Mouse (Mus musculus) intestine, embryonic 14.5 days (tissue): ENCODE results near the gene E130218I03Rik. TPM values are rescaled to one million over a fixed set of nuclear protein-coding genes. Genes with fewer than 3 reads are reported as not detected.
A peak's percentile ranks its signal among the peaks of the same experiment; 100 is the strongest.

Experiments used
- ATAC-seq: fragments of 200-750 bp; cut with Nextera tagmentation; replicated peaks from 2 replicates; pipeline ENCODE4 v1.8.0; 2017; ENCODE audit warnings: low read depth, moderate number of reproducible peaks, moderate TSS enrichment, moderate library complexity; ENCODE audit not compliant: low FRiP score, low TSS enrichment
- DNase-seq: peaks from one replicate; pipeline ENCODE4 v3.0.0-alpha.2; 2018; ENCODE audit warnings: low spot score
- H3K27ac ChIP-seq: fragments of 300-500 bp; sonication (generic); 2 replicates; pipeline ENCODE4 v1.5.1; 2014; ENCODE audit warnings: low read depth, mild to moderate bottlenecking, control low read depth
- H3K27me3 ChIP-seq: fragments of 300-500 bp; sonication (generic); replicated peaks from 2 replicates; pipeline ENCODE4 v1.6.1; 2014; ENCODE audit warnings: low read length, control low read depth; ENCODE audit not compliant: control insufficient read depth, insufficient read depth
- H3K36me3 ChIP-seq: fragments of 300-500 bp; sonication (generic); 2 replicates; pipeline ENCODE4 v1.6.1; 2014; ENCODE audit warnings: low read length, control low read depth; ENCODE audit not compliant: control insufficient read depth, insufficient read depth
- H3K4me1 ChIP-seq: fragments of 300-500 bp; sonication (generic); replicated peaks from 2 replicates; pipeline ENCODE4 v1.6.1; 2014; ENCODE audit warnings: low read length, control low read depth, mixed read lengths; ENCODE audit not compliant: control insufficient read depth, insufficient read depth
- H3K4me2 ChIP-seq: fragments of 300-500 bp; sonication (generic); 2 replicates; pipeline ENCODE4 v1.6.1; 2014; ENCODE audit warnings: low read length
- H3K4me3 ChIP-seq: fragments of 300-500 bp; sonication (generic); 2 replicates; pipeline ENCODE4 v1.5.1; 2014; ENCODE audit warnings: low read depth, low read length, control low read depth, mixed read lengths
- H3K9ac ChIP-seq: fragments of 300-500 bp; sonication (generic); 2 replicates; pipeline ENCODE4 v1.6.1; 2014; ENCODE audit warnings: mild to moderate bottlenecking, low read length
- H3K9me3 ChIP-seq: fragments of 300-500 bp; sonication (generic); 2 replicates; pipeline ENCODE4 v1.6.1; 2016; ENCODE audit warnings: low read length, control low read depth; ENCODE audit not compliant: control insufficient read depth
- WGBS: fragments of 180-500 bp; shearing (Covaris S2); extraction: QIAGEN DNeasy Blood & Tissue Kit; methylation state at CpG from one replicate; pipeline ENCODE4 v1.1.7; 2014; 5-methylcytosine and 5-hydroxymethylcytosine counted together
- polyA plus RNA-seq: library from polyadenylated mRNA; unstranded; fragments of >200 nt; fragmentation: Nextera tagmentation; extraction: Ambion mirVana; gene quantifications from 2 replicates; pipeline ENCODE4 v1.2.1, GENCODE M21; 2014

E130218I03Rik gene
- polyA plus RNA-seq, 1 experiment from 2014 or later: 0.41 TPM

DNA sequence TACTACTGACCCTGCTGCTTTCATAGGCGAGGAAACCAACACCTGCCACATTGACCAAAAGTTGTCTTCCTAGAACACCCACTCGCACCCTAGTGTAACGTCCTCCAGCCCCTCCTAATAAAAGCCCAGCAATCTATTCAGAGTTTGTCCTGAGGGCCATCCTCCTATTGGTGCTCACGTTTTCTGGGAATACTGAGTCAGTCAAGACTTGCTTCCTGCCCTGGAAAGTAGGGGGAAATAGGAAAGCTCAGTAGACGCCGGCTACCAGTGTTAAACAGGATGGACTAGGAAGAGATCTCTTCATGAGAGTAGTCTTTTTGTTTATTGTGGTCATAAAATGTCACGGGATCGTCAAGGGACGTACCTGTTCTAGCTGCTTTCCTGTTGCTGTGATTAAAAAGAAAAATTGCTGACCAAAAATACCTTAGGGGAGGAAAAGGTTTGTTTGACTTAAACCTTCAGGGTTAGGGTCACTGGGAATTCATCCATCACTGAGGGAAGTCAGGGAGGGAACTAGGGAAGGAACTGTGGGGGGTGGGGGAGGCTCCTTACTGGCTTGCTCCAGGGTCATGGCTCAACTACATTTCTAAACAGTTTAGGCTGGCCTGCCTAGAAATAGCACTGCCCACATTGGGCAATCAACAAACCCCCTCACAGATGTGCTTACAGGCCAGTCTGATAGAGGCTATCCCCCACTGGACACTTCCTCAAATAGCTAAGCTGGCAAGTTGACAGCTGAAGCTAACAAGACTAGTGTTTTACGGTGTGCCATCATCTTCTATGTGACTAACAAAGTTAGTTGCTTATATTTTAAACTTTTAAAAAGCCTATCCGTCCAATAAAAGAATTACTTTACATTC lies 45.2 kb downstream of the E130218I03Rik start:
- Histone ChIP-seq H3K27me3 (0 out of 2 replicates have a peak, but pooled peaks cover 9% of the 10 kb centered on the region), H3K9ac (peak overlapping the region; percentile 97), H3K9me3 (no peaks in the 10 kb centered on the region), H3K4me2 (peak overlapping the region; percentile 89), H3K4me1 (peaks cover 23% of the 10 kb centered on the region), H3K4me3 (peak overlapping the region; percentile 97), H3K36me3 (peaks cover 11% of the 10 kb centered on the region), H3K27ac (peak overlapping the region; percentile 99)
- DNase-seq (no peak), ATAC-seq (no peak)
- 12% methylated on average over 11 of the region's 11 CpGs for WGBS

DNA sequence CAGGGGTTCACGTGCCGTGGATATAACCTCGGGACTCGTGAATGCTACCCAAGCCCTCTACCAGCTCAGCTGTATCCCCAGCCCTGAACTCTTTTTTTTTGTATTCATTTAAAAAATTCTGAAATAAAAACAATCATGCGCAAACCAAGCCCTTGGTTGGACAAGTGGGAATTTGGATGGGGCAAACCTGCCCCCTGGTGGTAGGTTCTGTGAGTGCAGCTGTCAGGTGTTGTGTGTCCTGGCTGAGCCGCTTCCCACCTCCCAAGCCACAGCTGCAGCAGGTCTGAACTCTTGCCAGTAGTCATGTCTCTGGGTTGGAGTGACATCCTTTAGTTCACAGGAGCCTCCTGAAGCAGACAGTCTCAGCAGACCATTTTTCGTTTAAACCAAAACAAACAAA lies 48.6 kb downstream of the E130218I03Rik start:
- Histone ChIP-seq H3K27ac (no peak overlapping the region), H3K36me3 (no peaks in the 10 kb centered on the region), H3K4me2 (no peak overlapping the region), H3K4me3 (no peak overlapping the region), H3K9me3 (0 out of 2 replicates have a peak, but pooled peaks cover 3% of the 10 kb centered on the region), H3K4me1 (peaks cover 13% of the 10 kb centered on the region), H3K27me3 (0 out of 2 replicates have a peak, but pooled peaks cover 9% of the 10 kb centered on the region), H3K9ac (no peak overlapping the region)
- 18% methylated on average over 7 of the region's 7 CpGs for WGBS
- DNase-seq: peak; percentile 96
- ATAC-seq: no peak

DNA sequence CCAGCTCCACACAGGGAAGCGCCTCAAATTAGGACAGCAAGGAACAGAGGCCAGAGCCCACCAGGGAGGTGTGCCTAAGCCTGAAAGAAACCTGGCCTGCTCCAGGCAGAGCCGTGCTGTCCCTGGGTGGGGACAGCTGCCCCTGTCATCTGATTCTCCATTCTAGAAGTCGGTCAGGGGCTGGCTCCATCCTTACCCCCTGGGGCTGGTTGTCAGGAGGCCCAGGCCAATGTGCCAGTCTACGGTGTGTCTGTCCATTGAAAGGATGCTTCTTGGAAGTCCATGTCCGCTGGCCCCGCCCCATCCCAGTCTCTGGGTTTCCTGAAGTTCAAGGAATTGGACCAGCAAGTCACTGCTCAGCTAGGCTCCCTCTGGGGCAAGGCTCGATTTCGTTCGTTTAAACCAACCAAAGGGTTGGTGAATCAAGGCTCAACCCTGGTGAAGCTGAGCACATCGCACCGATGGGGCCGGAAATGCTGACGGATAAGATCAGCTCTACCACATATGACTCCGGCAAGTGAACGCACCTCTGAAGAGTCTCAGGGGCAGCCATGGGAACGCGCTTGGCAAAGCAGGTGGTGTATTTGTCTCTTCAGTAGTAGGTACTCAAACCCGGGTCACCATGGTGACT lies 49.7 kb downstream of the E130218I03Rik start:
- H3K36me3 ChIP-seq: no peaks in the 10 kb centered on the region
- 0 out of 2 replicates have a peak, but pooled peaks cover 3% of the 10 kb centered on the region for H3K9me3 ChIP-seq
- peaks cover 11% of the 10 kb centered on the region for H3K4me1 ChIP-seq
- no peak overlapping the region for H3K4me2 ChIP-seq
- ATAC-seq: no peak
- 0 out of 2 replicates have a peak, but pooled peaks cover 9% of the 10 kb centered on the region for H3K27me3 ChIP-seq
- no peak overlapping the region for H3K27ac ChIP-seq
- no peak for DNase-seq
- 76% methylated on average over 18 of the region's 18 CpGs for WGBS
- H3K9ac ChIP-seq: no peak overlapping the region
- H3K4me3 ChIP-seq: no peak overlapping the region

DNA sequence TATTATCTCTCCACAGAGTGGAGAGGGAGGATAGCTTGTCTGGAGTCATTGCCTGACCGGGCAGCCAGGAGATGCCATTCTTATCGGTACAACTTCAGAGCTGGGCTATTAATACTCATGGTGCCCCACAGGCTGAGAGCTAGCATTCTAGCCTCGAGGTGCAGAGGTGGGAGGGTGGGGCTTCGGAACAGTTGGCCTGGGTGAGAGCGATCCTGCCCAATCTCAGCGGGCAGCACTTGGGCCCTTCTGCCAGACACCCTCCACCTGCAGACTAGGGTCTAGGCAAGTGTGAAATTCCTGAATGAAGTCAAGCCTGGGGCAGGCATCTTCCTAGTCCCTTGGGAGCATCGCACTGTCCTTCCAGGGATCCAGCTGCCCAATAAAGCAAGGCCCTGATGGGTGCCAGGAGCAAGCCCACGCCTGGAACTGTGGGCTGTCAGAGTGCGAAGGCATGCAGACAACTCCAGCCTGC lies 50.3 kb downstream of the E130218I03Rik start:
- 0 out of 2 replicates have a peak, but pooled peaks cover 3% of the 10 kb centered on the region for H3K9me3 ChIP-seq
- no peaks in the 10 kb centered on the region for H3K36me3 ChIP-seq
- H3K9ac ChIP-seq: no peak overlapping the region
- H3K4me1 ChIP-seq: peaks cover 5% of the 10 kb centered on the region
- 0 out of 2 replicates have a peak, but pooled peaks cover 9% of the 10 kb centered on the region for H3K27me3 ChIP-seq
- DNase-seq (no peak), ATAC-seq (no peak)
- WGBS: 62% methylated on average over 9 of the region's 9 CpGs
- no peak overlapping the region for H3K27ac ChIP-seq
- no peak overlapping the region for H3K4me2 ChIP-seq
- H3K4me3 ChIP-seq: no peak overlapping the region

Other genes with a start within 250 kb of the E130218I03Rik start
- gene Dhdds, start 242.7 kb upstream of the E130218I03Rik start, polyA plus RNA-seq: 43.5 and 46.6 TPM in 2 replicates
- 0.05 and 0.08 TPM in 2 replicates for gene Lin28a, start 224.8 kb upstream of the E130218I03Rik start, polyA plus RNA-seq
- gene Zfp683, start 189.8 kb upstream of the E130218I03Rik start, polyA plus RNA-seq: not detected in 2 replicates
- 8.9 and 11.4 TPM in 2 replicates for gene Crybg2, start 182.8 kb upstream of the E130218I03Rik start, polyA plus RNA-seq
- gene Cd52, start 148.6 kb upstream of the E130218I03Rik start, polyA plus RNA-seq: 23.5 and 24.3 TPM in 2 replicates
- 5.7 and 8.1 TPM in 2 replicates for gene Ubxn11, start 141.1 kb upstream of the E130218I03Rik start, polyA plus RNA-seq
- gene Sh3bgrl3, start 114.9 kb upstream of the E130218I03Rik start, polyA plus RNA-seq: 377 and 393 TPM in 2 replicates
- gene Cep85, start 56.5 kb upstream of the E130218I03Rik start, polyA plus RNA-seq: 46.8 and 60.1 TPM in 2 replicates
- gene Gm7534, start 40.7 kb upstream of the E130218I03Rik start, polyA plus RNA-seq: not detected in 2 replicates
- gene Catsper4, start 16.3 kb upstream of the E130218I03Rik start, polyA plus RNA-seq: 0.19 TPM in 1 of 2 replicates, not detected in the other
- 6.1 and 7.5 TPM in 2 replicates for gene Cnksr1, start 5.3 kb upstream of the E130218I03Rik start, polyA plus RNA-seq
- gene Zfp593, start 1.9 kb downstream of the E130218I03Rik start, polyA plus RNA-seq: 17.5 and 20.7 TPM in 2 replicates
- gene Gm30191, start 3.3 kb downstream of the E130218I03Rik start, polyA plus RNA-seq: not detected in 2 replicates
- 3.8 and 4.5 TPM in 2 replicates for gene Grrp1, start 10.4 kb downstream of the E130218I03Rik start, polyA plus RNA-seq
- gene Pdik1l, start 44.2 kb downstream of the E130218I03Rik start, polyA plus RNA-seq: 18.4 and 20.5 TPM in 2 replicates
- 0.09 TPM in 1 of 2 replicates, not detected in the other for gene Trim63, start 71.5 kb downstream of the E130218I03Rik start, polyA plus RNA-seq
- gene Slc30a2, start 99.5 kb downstream of the E130218I03Rik start, polyA plus RNA-seq: 0.19 and 0.26 TPM in 2 replicates
- 1.2 and 1.4 TPM in 2 replicates for gene Extl1, start 140.2 kb downstream of the E130218I03Rik start, polyA plus RNA-seq
- 28.4 and 32.5 TPM in 2 replicates for gene Pafah2, start 152.7 kb downstream of the E130218I03Rik start, polyA plus RNA-seq
- 1,522 and 1,793 TPM in 2 replicates for gene Stmn1, start 224.7 kb downstream of the E130218I03Rik start, polyA plus RNA-seq